Mouse (Mus musculus) left cerebral cortex, adult 2 months (tissue): ENCODE results near the gene Trp53inp2. TPM values are rescaled to one million over a fixed set of nuclear protein-coding genes. Genes with fewer than 3 reads are reported as not detected.

Source experiments
- DNase-seq, 2 experiments: peaks; one replicate each; pipeline ENCODE4 v3.0.0; 2021 to 2022; ENCODE audit warnings: low spot score in 2 of 2, mixed read lengths in 1 of 2; ENCODE audit errors: extremely low spot score in 1 of 2
- H3K27ac ChIP-seq: fragments of 200-600 bp; 2 replicates; pipeline ENCODE4 v1.8.1; 2022
- H3K4me3 ChIP-seq: fragments of 200-600 bp; 2 replicates; pipeline ENCODE4 v1.8.1; 2022
- CTCF ChIP-seq: fragments of 200-600 bp; IDR thresholded peaks from 2 replicates; pipeline ENCODE4 v1.8.1; 2022; ENCODE audit warnings: antibody characterized with exemption, mild to moderate bottlenecking, moderate library complexity
- intact Hi-C: fragments of 180-260 bp; cut with DNase I; formaldehyde crosslinking; loops from one replicate; pipeline ENCODE4 v1.15.1; 2025
- long read RNA-seq, 2 experiments: library from polyadenylated mRNA; stranded (forward); transcript quantifications; one replicate each; pipeline ENCODE4 v2.0.0; 2021; ENCODE audit warnings: borderline mapping rate in 2 of 2
- total RNA-seq, 2 experiments: library from RNA; stranded (reverse); gene quantifications; 2 replicates each; pipeline ENCODE4 v1.2.3; 2021

The Trp53inp2 gene
- total RNA-seq = 100 to 1,000 TPM; 135 to 147 TPM
- long read RNA-seq, experiment 1, transcript Trp53inp2-201 (4 exons, 3,979 nt) = major isoform, 98 of 169 reads
- long read RNA-seq, experiment 1, partial matches to known transcripts = 37 of 169 reads
- long read RNA-seq, experiment 1, other reads (novel, unspliced or antisense) = 30 of 169 reads
- long read RNA-seq, experiment 2, transcript Trp53inp2-201 (4 exons, 3,979 nt) = major isoform, 77 of 112 reads
- long read RNA-seq, experiment 2, partial matches to known transcripts = 2 of 112 reads
- long read RNA-seq, experiment 2, other reads (novel, unspliced or antisense) = 33 of 112 reads

- intact Hi-C loops = loop anchor here (1.0 to 5.0 kb wide), 2 partner anchors 23 to 143 kb away; partner anchors contain the start of genes Dynlrb1 and Pigu
- DNase-seq = no peak
- Histone ChIP-seq H3K27ac (peak within 1 kb of the TSS; percentile 100), H3K4me3 (peak within 1 kb of the TSS; percentile 82)
- no peak for TF ChIP-seq CTCF
These were observed at the start of gene Trp53inp2 for GRCm38 (mm10) chr2:155380261-155381059. Trp53inp2 (plus strand) TSS chr2:155381059.

DNA sequence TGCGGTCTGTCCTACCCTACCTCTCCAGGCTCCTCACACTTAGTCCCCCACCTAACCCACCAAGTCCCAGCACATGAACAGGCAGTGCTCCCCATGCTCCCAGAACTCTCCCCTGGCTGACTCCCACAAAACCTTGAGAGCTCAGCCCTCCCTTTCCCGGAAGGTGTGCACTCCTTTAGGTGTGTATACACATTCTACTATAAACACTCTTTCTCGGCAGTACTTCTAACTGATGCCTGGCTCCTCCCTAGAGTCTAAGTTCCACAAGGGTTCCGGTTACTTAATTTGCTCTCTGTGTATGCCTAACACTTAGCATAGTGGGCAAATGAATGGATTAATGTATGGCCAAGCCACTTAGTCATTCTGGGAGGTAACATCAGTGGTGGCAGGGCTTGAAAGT is 49.5 kb upstream of the Trp53inp2 start:
- intact Hi-C loops = no loop called here
- H3K4me3 ChIP-seq = no peak overlapping the region

GRCm38 (mm10) chr2:155333421-155333820 is 47.4 kb upstream of the Trp53inp2 start:
- TF ChIP-seq CTCF = no peak
- H3K4me3 ChIP-seq = no peak overlapping the region
- DNase-seq = no peak
- intact Hi-C loops = no loop called here
- H3K27ac ChIP-seq = no peak overlapping the region

More for the DNA sequence above, 49.5 kb upstream of the Trp53inp2 start:
- H3K27ac ChIP-seq = peak overlapping the region; percentile 6; the same call in 1 of the 2 replicates
- DNase-seq = no peak
- TF ChIP-seq CTCF = no peak

GRCm38 (mm10) chr2:155335231-155335630 is 45.6 kb upstream of the Trp53inp2 start:
- intact Hi-C loops = no loop called here
- no peak overlapping the region for H3K27ac ChIP-seq
- TF ChIP-seq CTCF = no peak
- no peak overlapping the region for H3K4me3 ChIP-seq
- DNase-seq = no peak

- TF ChIP-seq CTCF = no peak
- H3K27ac ChIP-seq = no peak overlapping the region
- H3K4me3 ChIP-seq = no peak overlapping the region
- intact Hi-C loops = no loop called here
- no peak for DNase-seq
These were observed 44.6 kb upstream of the Trp53inp2 start for GRCm38 (mm10) chr2:155336254-155336653.

DNA sequence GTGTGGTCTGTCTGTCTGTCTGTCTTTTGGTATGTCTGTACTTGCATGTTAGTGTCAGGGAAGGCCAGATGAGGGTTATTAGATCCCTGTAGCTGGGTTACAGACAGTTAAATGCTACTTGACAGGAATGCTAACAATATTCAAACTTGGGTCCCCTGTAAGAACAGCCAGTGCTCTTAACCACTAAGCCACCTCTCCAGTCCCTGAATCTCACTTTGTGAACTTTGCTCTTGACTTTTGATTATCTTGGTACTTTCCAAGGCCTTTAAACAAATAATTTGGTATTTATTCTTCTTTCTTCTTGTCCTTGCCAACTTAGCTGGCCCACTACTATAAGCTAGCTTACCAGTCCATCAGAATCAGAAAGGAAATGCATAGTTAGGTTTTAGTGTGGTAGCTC is 40.7 kb upstream of the Trp53inp2 start:
- intact Hi-C loops = no loop called here

DNA sequence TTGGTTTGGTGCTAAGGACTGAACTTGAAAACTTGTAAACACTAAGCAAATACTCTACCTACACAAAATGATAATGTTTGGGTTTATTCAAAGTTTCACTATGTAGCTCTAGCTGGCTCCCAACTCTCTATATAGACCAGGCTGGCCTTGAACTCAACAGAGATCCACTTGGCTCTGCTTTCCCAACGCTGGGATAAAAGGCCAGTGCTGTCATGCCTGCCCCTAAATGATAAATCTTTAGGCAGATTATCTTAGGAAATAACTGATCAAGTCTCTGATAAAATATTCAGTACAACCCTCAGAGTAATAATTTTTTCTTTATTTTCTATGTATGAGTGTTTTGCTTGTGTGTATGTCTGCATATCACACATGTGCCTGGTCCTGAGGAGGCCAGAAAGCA is 34.2 kb upstream of the Trp53inp2 start:
- H3K4me3 ChIP-seq = no peak overlapping the region
- intact Hi-C loops = no loop called here
- no peak for DNase-seq
- TF ChIP-seq CTCF = no peak
- no peak overlapping the region for H3K27ac ChIP-seq

More for the DNA sequence above, 40.7 kb upstream of the Trp53inp2 start:
- H3K27ac ChIP-seq = no peak overlapping the region
- no peak for DNase-seq
- no peak for TF ChIP-seq CTCF
- no peak overlapping the region for H3K4me3 ChIP-seq

GRCm38 (mm10) chr2:155354402-155354801 is 26.5 kb upstream of the Trp53inp2 start:
- DNase-seq = no peak
- intact Hi-C loops = loop anchor here (10.0 kb wide), 1 partner anchor 460 kb away; the partner anchor contains the start of gene Eif2s2
- Histone ChIP-seq H3K4me3 (no peak overlapping the region), H3K27ac (no peak overlapping the region)
- TF ChIP-seq CTCF = peak; percentile 10; the same call in 1 of the 2 replicates

GRCm38 (mm10) chr2:155356971-155357591 is 23.8 kb upstream of the Trp53inp2 start, which contains the start of gene Pigu:
Pigu (minus strand) TSS chr2:155357430.
- peak; percentile 92 to 94 for DNase-seq
- Histone ChIP-seq H3K27ac (peak within 1 kb of the TSS; percentile 87), H3K4me3 (peak within 1 kb of the TSS; percentile 76)
- no peak; the same call in 1 of the 2 replicates for TF ChIP-seq CTCF
- intact Hi-C loops = loop anchor here (1.0 to 10.0 kb wide), 2 partner anchors 24 to 462 kb away; partner anchors contain the start of genes Eif2s2 and Trp53inp2

DNA sequence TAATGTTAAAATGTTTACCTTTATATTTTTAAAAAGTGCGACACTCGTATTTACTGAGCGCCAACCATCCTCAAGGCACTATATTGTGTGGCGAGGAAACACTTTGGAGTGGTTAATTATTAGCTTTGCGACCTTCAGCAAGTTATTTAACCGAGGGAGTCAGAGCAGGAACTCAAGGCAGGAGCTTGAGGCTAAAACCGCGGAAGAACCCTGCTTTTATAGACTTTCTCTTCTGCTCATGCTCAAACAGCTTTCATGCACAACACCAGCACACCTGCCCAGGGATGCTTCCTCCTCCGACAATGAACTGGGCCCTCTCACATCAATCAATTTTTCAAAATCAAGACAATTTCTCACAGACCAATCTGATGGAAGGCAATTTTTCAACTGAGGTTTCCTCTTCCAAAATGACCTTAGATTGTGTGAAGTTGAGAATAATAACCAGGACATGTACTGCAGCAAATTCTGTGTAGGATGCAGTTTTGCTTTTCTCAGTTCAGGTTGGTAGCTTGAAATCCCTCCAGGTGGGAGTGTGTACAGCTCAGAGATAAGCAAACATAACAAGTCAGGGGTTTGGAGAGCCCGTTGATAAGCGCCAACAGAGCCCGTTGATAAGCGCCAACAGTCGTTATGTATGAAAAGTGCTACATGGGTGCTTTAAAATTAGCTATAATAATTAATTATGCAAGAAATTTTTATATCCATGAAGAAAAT is 23.0 kb upstream of the Trp53inp2 start:
- peak in 1 of 2 experiments; percentile 19 for DNase-seq
- intact Hi-C loops = loop anchor here (1.0 to 10.0 kb wide), 2 partner anchors 23 to 463 kb away; partner anchors contain the start of genes Eif2s2 and Trp53inp2
- peak overlapping the region; percentile 69 for H3K27ac ChIP-seq
- H3K4me3 ChIP-seq = peak overlapping the region; percentile 76
- TF ChIP-seq CTCF = no peak
